Mouse (Mus musculus): ENCODE measurements around the gene Ube2r2. TPM values are rescaled to one million over a fixed set of nuclear protein-coding genes. Genes with fewer than 3 reads are reported as not detected.

The Ube2r2 gene
- total RNA-seq, 4 experiments from 2014 or later, result 94.5 to 119 (median 105) TPM

- no peak for DNase-seq
Observed at GRCm38 (mm10) chr4:41118706-41119292, 16.7 kb upstream of the Ube2r2 start.

- peak; percentile 99 for DNase-seq
Observed at GRCm38 (mm10) chr4:41124180-41124951, 11.2 kb upstream of the Ube2r2 start, which contains the start of gene Nol6. Gene Nol6 (minus strand): TSS chr4:41124455.

GRCm38 (mm10) chr4:41129406-41129805 lies 6.1 kb upstream of the Ube2r2 start:
- no peak for DNase-seq

- DNase-seq, result no peak
Observed at GRCm38 (mm10) chr4:41129836-41130235, 5.7 kb upstream of the Ube2r2 start.

GRCm38 (mm10) chr4:41132471-41132870 lies 3.1 kb upstream of the Ube2r2 start:
- DNase-seq, result no peak

GRCm38 (mm10) chr4:41133529-41134291 lies 1.8 kb upstream of the Ube2r2 start:
- no peak for DNase-seq

- peak; percentile 69 for DNase-seq
Observed at GRCm38 (mm10) chr4:41134935-41135710, 420 bp upstream of the Ube2r2 start.

GRCm38 (mm10) chr4:41136454-41136805 lies 887 bp downstream of the Ube2r2 start:
- no peak for DNase-seq

- DNase-seq, result no peak
Observed at GRCm38 (mm10) chr4:41136811-41137210, 1.3 kb downstream of the Ube2r2 start.

GRCm38 (mm10) chr4:41140174-41140875 lies 4.8 kb downstream of the Ube2r2 start:
- no peak for DNase-seq

GRCm38 (mm10) chr4:41142601-41143000 lies 7.1 kb downstream of the Ube2r2 start:
- DNase-seq, result no peak

- DNase-seq, result no peak
Observed at GRCm38 (mm10) chr4:41149891-41150290, 14.3 kb downstream of the Ube2r2 start.

GRCm38 (mm10) chr4:41151186-41151585 lies 15.6 kb downstream of the Ube2r2 start:
- DNase-seq, result no peak

GRCm38 (mm10) chr4:41153146-41153545 lies 17.6 kb downstream of the Ube2r2 start:
- DNase-seq, result peak; percentile 38

- no peak for DNase-seq
Observed at GRCm38 (mm10) chr4:41156961-41157360, 21.4 kb downstream of the Ube2r2 start.

GRCm38 (mm10) chr4:41158251-41158650 lies 22.7 kb downstream of the Ube2r2 start:
- no peak for DNase-seq

GRCm38 (mm10) chr4:41161232-41161631 lies 25.7 kb downstream of the Ube2r2 start:
- DNase-seq, result no peak

GRCm38 (mm10) chr4:41164974-41165373 lies 29.4 kb downstream of the Ube2r2 start:
- no peak for DNase-seq

GRCm38 (mm10) chr4:41165693-41166475 lies 30.3 kb downstream of the Ube2r2 start:
- DNase-seq, result peak; percentile 39

- no peak for DNase-seq
Observed at GRCm38 (mm10) chr4:41170970-41171369, 35.4 kb downstream of the Ube2r2 start.

- DNase-seq, result no peak
Observed at GRCm38 (mm10) chr4:41174631-41175030, 39.1 kb downstream of the Ube2r2 start.
